In genomic region chr8:104640241-104640640, GRCm38 (mm10) we compare ENCODE assay signal across 8 mouse cellular contexts. TPM values are rescaled to one million over a fixed set of nuclear protein-coding genes. Genes with fewer than 3 reads are reported as not detected.
DNase-seq lines count a peak whose midpoint lies in the region; ATAC-seq and TF ChIP-seq lines count a peak whose summit lies in the region.

No protein-coding gene starts in this region.

- H3K4me2 ChIP-seq in heart, embryonic 16.5 days (ENCODE audit: low read depth, low read length): peak overlapping the region; percentile 94
- H3K4me2 ChIP-seq in liver, postnatal 0 days (ENCODE audit: low read depth, low read length): peak overlapping the region; percentile 87

- H3K9me3 ChIP-seq in heart, embryonic 16.5 days (replicated peaks; ENCODE audit: control insufficient read depth, low read length): no peaks in the 10 kb centered on the region
- H3K9me3 ChIP-seq in liver, postnatal 0 days (ENCODE audit: low read length): no peaks in the 10 kb centered on the region

- peaks cover 23% of the 10 kb centered on the region for H3K79me2 ChIP-seq in C2C12 (ENCODE audit: control insufficient read depth, insufficient read depth)

- peak overlapping the region; percentile 68 for H3K27ac ChIP-seq in heart, embryonic 16.5 days (ENCODE audit: low read length)
- peak overlapping the region; percentile 64; the same call in 1 of the 2 replicates for H3K27ac ChIP-seq in liver, postnatal 0 days (ENCODE audit: low read depth)

- ATAC-seq in heart, embryonic 16.5 days (replicated peaks; ENCODE audit: extremely low read depth, insufficient read depth, low FRiP score): no peak
- ATAC-seq in liver, postnatal 0 days: no peak

- WGBS in heart, embryonic 16.5 days: 68% methylated on average over 7 of the region's 7 CpGs
- WGBS in liver, postnatal 0 days (ENCODE audit: insufficient replicate concordance): 72% methylated on average over 7 of the region's 7 CpGs

- TF ChIP-seq EP300 in liver, postnatal 0 days (IDR thresholded peaks at IDR 0.05; ENCODE audit: low read depth): no peak

- peak overlapping the region; percentile 94 for H3K4me3 ChIP-seq in C2C12 (ENCODE audit: insufficient read depth, poor library complexity, severe bottlenecking)
- peak overlapping the region; percentile 81 for H3K4me3 ChIP-seq in heart, embryonic 16.5 days (ENCODE audit: low read length)
- H3K4me3 ChIP-seq in liver, postnatal 0 days (ENCODE audit: low read depth, low read length): peak overlapping the region; percentile 81; the same call in 1 of the 2 replicates

- intact Hi-C loops in heart, postnatal 25 days (cut with DNase I): loop anchor here (5.0 kb wide), 1 partner anchor 198 kb away; the partner anchor contains the start of gene Dync1li2

- peaks cover 14% of the 10 kb centered on the region for H3K36me3 ChIP-seq in C2C12 (ENCODE audit: control insufficient read depth, insufficient read depth)
- H3K36me3 ChIP-seq in heart, embryonic 16.5 days (ENCODE audit: control insufficient read depth, insufficient read depth): peaks cover 26% of the 10 kb centered on the region
- peaks cover 9% of the 10 kb centered on the region for H3K36me3 ChIP-seq in liver, postnatal 0 days (replicated peaks; ENCODE audit: insufficient read depth, low read length)

- peaks cover 15% of the 10 kb centered on the region for H3K4me1 ChIP-seq in heart, embryonic 16.5 days (ENCODE audit: control insufficient read depth, insufficient read depth, low read length)
- H3K4me1 ChIP-seq in liver, postnatal 0 days (ENCODE audit: insufficient read depth): peaks cover 22% of the 10 kb centered on the region

- H3K27me3 ChIP-seq in C2C12 (ENCODE audit: control insufficient read depth, insufficient read depth, insufficient read length): no peaks in the 10 kb centered on the region
- H3K27me3 ChIP-seq in heart, embryonic 16.5 days (ENCODE audit: control insufficient read depth, insufficient read depth, low read length): no peaks in the 10 kb centered on the region
- H3K27me3 ChIP-seq in liver, postnatal 0 days (ENCODE audit: insufficient read depth, low read length): no peaks in the 10 kb centered on the region

- peak overlapping the region; percentile 67 for H3ac ChIP-seq in C2C12 (ENCODE audit: control insufficient read depth, insufficient read length, low read depth)

- peaks cover 15% of the 10 kb centered on the region for H3K79me3 ChIP-seq in C2C12 (ENCODE audit: low read depth)

- TF ChIP-seq CTCF in C2C12 (IDR thresholded peaks at IDR 0.05; ENCODE audit: control insufficient read depth, insufficient read depth, insufficient read length): no peak
- TF ChIP-seq CTCF in liver, postnatal 0 days (IDR thresholded peaks at IDR 0.05; ENCODE audit: low read depth): no peak

- peak overlapping the region; percentile 84 for H3K9ac ChIP-seq in heart, embryonic 16.5 days (ENCODE audit: low read length)
- H3K9ac ChIP-seq in liver, postnatal 0 days (replicated peaks): peak overlapping the region; percentile 78; the same call in 1 of the 2 replicates

- peak; percentile 80 for DNase-seq in heart, adult 11 months
- no peak for DNase-seq in heart, postnatal 25 days (ENCODE audit: low spot score)
- DNase-seq in liver, postnatal 0 days: no peak
- no peak for DNase-seq in frontal cortex, postnatal 14 days (ENCODE audit: low spot score in 2 of 2)
- no peak for DNase-seq in thymus, postnatal 25 days
- no peak for DNase-seq in frontal cortex, postnatal 36 days (ENCODE audit: low spot score in 2 of 2)

TF ChIP-seq in C2C12, 6 proteins besides CTCF, POLR2A, EP300 and RAD21:
- no peak for TF ChIP-seq MAX (IDR thresholded peaks at IDR 0.05)
- no peak for TF ChIP-seq CEBPB (IDR thresholded peaks at IDR 0.05; ENCODE audit: low read depth)
- no peak for TF ChIP-seq FOSL1 (IDR thresholded peaks at IDR 0.05; ENCODE audit: insufficient read depth, low read length, poor library complexity, severe bottlenecking)
- no peak for TF ChIP-seq MYOD1 (IDR thresholded peaks at IDR 0.05; ENCODE audit: control insufficient read depth, insufficient read length, low read depth)
- TF ChIP-seq MYOG (IDR thresholded peaks at IDR 0.05; ENCODE audit: control insufficient read depth, extremely low read depth, insufficient read length): no peak

RNA-seq across cellular contexts. Expression of gene Ciao2b, which starts 1.5 kb away (rescaled TPM):
- total RNA-seq in heart, postnatal 25 days (2021): 10 to 100 TPM; 58.7 to 66.5 TPM
- polyA plus RNA-seq in C2C12 (2012; fragmentation: generic; extraction: Trizol): 180 TPM
- polyA plus RNA-seq in heart, embryonic 16.5 days (2015; fragmentation: Nextera tagmentation; extraction: Ambion mirVana): 171 and 196 TPM in 2 replicates
- polyA plus RNA-seq in liver, postnatal 0 days (2015; fragmentation: Nextera tagmentation; extraction: Ambion mirVana): 32.0 and 34.9 TPM in 2 replicates

RNA-seq across cellular contexts. Expression of gene Rrad, which starts 9.1 kb away (rescaled TPM):
- 100 to 1,000 TPM; 323 to 376 TPM for total RNA-seq in heart, postnatal 25 days (2021)
- 8.5 TPM for polyA plus RNA-seq in C2C12 (2012; fragmentation: generic; extraction: Trizol)
- 289 and 293 TPM in 2 replicates for polyA plus RNA-seq in heart, embryonic 16.5 days (2015; fragmentation: Nextera tagmentation; extraction: Ambion mirVana)
- polyA plus RNA-seq in liver, postnatal 0 days (2015; fragmentation: Nextera tagmentation; extraction: Ambion mirVana): 0.49 and 0.63 TPM in 2 replicates

RNA-seq across cellular contexts. Expression of gene Cdh16, which starts 16.0 kb away (rescaled TPM):
- 1 to 10 TPM; 2.4 to 3.1 TPM for total RNA-seq in heart, postnatal 25 days (2021)
- not detected for polyA plus RNA-seq in C2C12 (2012; fragmentation: generic; extraction: Trizol)
- polyA plus RNA-seq in heart, embryonic 16.5 days (2015; fragmentation: Nextera tagmentation; extraction: Ambion mirVana): 20.1 and 25.9 TPM in 2 replicates
- polyA plus RNA-seq in liver, postnatal 0 days (2015; fragmentation: Nextera tagmentation; extraction: Ambion mirVana): 0.06 and 0.44 TPM in 2 replicates

RNA-seq across cellular contexts. Expression of gene Pdp2, which starts 49.0 kb away (rescaled TPM):
- 10 to 100 TPM; 20.1 to 29.0 TPM for total RNA-seq in heart, postnatal 25 days (2021)
- 2.6 TPM for polyA plus RNA-seq in C2C12 (2012; fragmentation: generic; extraction: Trizol)
- 6.2 and 6.7 TPM in 2 replicates for polyA plus RNA-seq in heart, embryonic 16.5 days (2015; fragmentation: Nextera tagmentation; extraction: Ambion mirVana)
- 10.0 and 10.1 TPM in 2 replicates for polyA plus RNA-seq in liver, postnatal 0 days (2015; fragmentation: Nextera tagmentation; extraction: Ambion mirVana)

Comparison
In these comparisons a context has a peak if more than half of its experiments do, and no peak if none do; other contexts are left out.
1. RNA of gene Rrad, which starts 9.1 kb away (polyA plus RNA-seq): 289 to 293 TPM in heart, embryonic 16.5 days; 8.5 TPM in C2C12 (single experiment) and 0.49 to 0.63 TPM in liver, postnatal 0 days; every median in the first group is over 10 times any median in the second.
2. RNA of gene Cdh16, which starts 16.0 kb away (polyA plus RNA-seq): 20.1 to 25.9 TPM in heart, embryonic 16.5 days; 0.06 to 0.44 TPM in liver, postnatal 0 days and not detected in C2C12 (single experiment); every median in the first group is over 10 times any median in the second.
3. Peak in every context shown above with its lines, with median percentiles within 50 percentile points of each other: H3K4me3 ChIP-seq.